Mouse (Mus musculus): ENCODE results near the gene Intu.
A peak's percentile ranks its signal among the peaks of the same experiment; 100 is the strongest.

The Intu gene

GRCm38 (mm10) chr3:40683171-40683570 is 152.1 kb downstream of the Intu start:
- DNase-seq (ENCODE audit: low read depth in 2 of 2, low spot score in 2 of 2), result no peak

- no peak for DNase-seq (ENCODE audit: low read depth in 2 of 2, low spot score in 2 of 2)
Observed at GRCm38 (mm10) chr3:40685855-40686515, 154.9 kb downstream of the Intu start.

GRCm38 (mm10) chr3:40686836-40687235 is 155.8 kb downstream of the Intu start:
- no peak for DNase-seq (ENCODE audit: low read depth in 2 of 2, low spot score in 2 of 2)

- no peak for DNase-seq (ENCODE audit: low read depth in 2 of 2, low spot score in 2 of 2)
Observed at GRCm38 (mm10) chr3:40687588-40687987, 156.5 kb downstream of the Intu start.

- DNase-seq (ENCODE audit: low read depth in 2 of 2, low spot score in 2 of 2), result no peak
Observed at GRCm38 (mm10) chr3:40691566-40691965, 160.5 kb downstream of the Intu start.

- no peak for DNase-seq (ENCODE audit: low read depth in 2 of 2, low spot score in 2 of 2)
Observed at GRCm38 (mm10) chr3:40693435-40693834, 162.3 kb downstream of the Intu start.

- DNase-seq (ENCODE audit: low read depth in 2 of 2, low spot score in 2 of 2), result no peak
Observed at GRCm38 (mm10) chr3:40693960-40694359, 162.9 kb downstream of the Intu start.

- no peak for DNase-seq (ENCODE audit: low read depth in 2 of 2, low spot score in 2 of 2)
Observed at GRCm38 (mm10) chr3:40694438-40694837, 163.4 kb downstream of the Intu start.

- no peak for DNase-seq (ENCODE audit: low read depth in 2 of 2, low spot score in 2 of 2)
Observed at GRCm38 (mm10) chr3:40695162-40695561, 164.1 kb downstream of the Intu start.

- no peak for DNase-seq (ENCODE audit: low read depth in 2 of 2, low spot score in 2 of 2)
Observed at GRCm38 (mm10) chr3:40698834-40699233, 167.7 kb downstream of the Intu start.

GRCm38 (mm10) chr3:40704816-40705430 is 173.8 kb downstream of the Intu start:
- no peak for DNase-seq (ENCODE audit: low read depth in 2 of 2, low spot score in 2 of 2)

- DNase-seq (ENCODE audit: low read depth in 2 of 2, low spot score in 2 of 2), result no peak
Observed at GRCm38 (mm10) chr3:40708655-40709054, 177.6 kb downstream of the Intu start, which contains the start of gene Slc25a31. Gene Slc25a31 (plus strand): TSS chr3:40708855.

GRCm38 (mm10) chr3:40716056-40716455 is 185.0 kb downstream of the Intu start:
- no peak for DNase-seq (ENCODE audit: low read depth in 2 of 2, low spot score in 2 of 2)

GRCm38 (mm10) chr3:40719022-40719421 is 187.9 kb downstream of the Intu start:
- no peak for DNase-seq (ENCODE audit: low read depth in 2 of 2, low spot score in 2 of 2)

- DNase-seq (ENCODE audit: low read depth in 2 of 2, low spot score in 2 of 2), result no peak
Observed at GRCm38 (mm10) chr3:40738381-40738912, 207.4 kb downstream of the Intu start.

- no peak for DNase-seq (ENCODE audit: low read depth in 2 of 2, low spot score in 2 of 2)
Observed at GRCm38 (mm10) chr3:40744024-40744835, 213.1 kb downstream of the Intu start, which contains the start of gene Hspa4l. Gene Hspa4l (plus strand): TSS chr3:40744495.

GRCm38 (mm10) chr3:40744836-40745660 is 214.0 kb downstream of the Intu start:
- DNase-seq (ENCODE audit: low read depth in 2 of 2, low spot score in 2 of 2), result peak; percentile 79 to 83

GRCm38 (mm10) chr3:40745661-40746547 is 214.8 kb downstream of the Intu start:
- no peak for DNase-seq (ENCODE audit: low read depth in 2 of 2, low spot score in 2 of 2)

Data from CD8-positive naive resting alpha-beta T cell, adult 2 months (primary cell).